Mouse (Mus musculus) olfactory bulb, adult 2 months (tissue): ENCODE data around the gene Cmya5.

Experiments used
- CTCF ChIP-seq: fragments of 200-500 bp; IDR thresholded peaks from 2 replicates; pipeline ENCODE4 v1.5.1; 2012; ENCODE audit warnings: low read depth, mild to moderate bottlenecking, low read length, moderate library complexity; ENCODE audit not compliant: insufficient read depth
- POLR2A ChIP-seq: fragments of 200-500 bp; IDR thresholded peaks from 2 replicates; pipeline ENCODE4 v1.6.1; 2012; ENCODE audit warnings: mild to moderate bottlenecking, low read depth, low read length, moderate library complexity; ENCODE audit not compliant: insufficient read depth

DNA sequence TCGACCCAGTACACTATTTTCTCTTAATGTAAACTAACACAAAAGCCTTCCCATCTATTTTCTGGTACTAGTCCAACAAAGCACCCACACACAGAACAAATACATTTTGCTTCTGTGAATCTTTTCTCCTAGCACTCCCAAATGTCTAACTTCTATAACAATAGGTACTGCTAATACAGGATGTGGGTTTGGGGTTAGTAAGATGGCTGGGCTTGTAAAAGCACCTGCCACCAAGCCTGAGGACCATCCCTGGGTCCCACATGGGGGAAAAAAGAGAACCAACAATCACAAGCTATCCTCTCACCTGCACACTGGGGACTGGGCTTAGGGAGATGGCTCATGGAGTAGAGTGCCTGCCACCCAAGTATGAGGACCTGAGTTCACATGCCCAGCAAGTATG is 8.8 kb upstream of the Cmya5 start:
- no peak for TF ChIP-seq POLR2A
- TF ChIP-seq CTCF = no peak
